Mouse (Mus musculus): Measurements from ENCODE around the gene Noa1.

The Noa1 gene

GRCm38 (mm10) chr5:77309924-77310772, at the start of gene Noa1, which contains the start of gene Polr2b:
Gene Noa1, minus strand, starts transcription at chr5:77310084.
Gene Polr2b, plus strand, starts transcription at chr5:77310147.
- peak; percentile 99 for DNase-seq (ENCODE audit: low spot score in 2 of 2)

- DNase-seq (ENCODE audit: low spot score in 2 of 2), result peak; percentile 43 to 54
Measured at GRCm38 (mm10) chr5:77358347-77358746, 48.5 kb upstream of the Noa1 start.

GRCm38 (mm10) chr5:77357405-77358149, 47.7 kb upstream of the Noa1 start:
- DNase-seq (ENCODE audit: low spot score in 2 of 2), result peak; percentile 71 to 72

- no peak for DNase-seq (ENCODE audit: low spot score in 2 of 2)
Measured at GRCm38 (mm10) chr5:77355307-77356265, 45.7 kb upstream of the Noa1 start.

GRCm38 (mm10) chr5:77354361-77354787, 44.5 kb upstream of the Noa1 start:
- peak; percentile 87 to 89 for DNase-seq (ENCODE audit: low spot score in 2 of 2)

- no peak for DNase-seq (ENCODE audit: low spot score in 2 of 2)
Measured at GRCm38 (mm10) chr5:77351691-77352090, 41.8 kb upstream of the Noa1 start.

GRCm38 (mm10) chr5:77349971-77350658, 40.2 kb upstream of the Noa1 start:
- DNase-seq (ENCODE audit: low spot score in 2 of 2), result no peak

GRCm38 (mm10) chr5:77348901-77349300, 39.0 kb upstream of the Noa1 start:
- DNase-seq (ENCODE audit: low spot score in 2 of 2), result no peak

GRCm38 (mm10) chr5:77340033-77340432, 30.1 kb upstream of the Noa1 start:
- DNase-seq (ENCODE audit: low spot score in 2 of 2), result no peak

- DNase-seq (ENCODE audit: low spot score in 2 of 2), result no peak
Measured at GRCm38 (mm10) chr5:77330154-77330553, 20.3 kb upstream of the Noa1 start.

GRCm38 (mm10) chr5:77324936-77325335, 15.1 kb upstream of the Noa1 start:
- no peak for DNase-seq (ENCODE audit: low spot score in 2 of 2)

GRCm38 (mm10) chr5:77314986-77315385, 5.1 kb upstream of the Noa1 start:
- DNase-seq (ENCODE audit: low spot score in 2 of 2), result no peak

GRCm38 (mm10) chr5:77314206-77314605, 4.3 kb upstream of the Noa1 start:
- no peak for DNase-seq (ENCODE audit: low spot score in 2 of 2)

- DNase-seq (ENCODE audit: low spot score in 2 of 2), result peak in 1 of 2 experiments; percentile 4
Measured at GRCm38 (mm10) chr5:77309051-77309906, 605 bp downstream of the Noa1 start.

- DNase-seq (ENCODE audit: low spot score in 2 of 2), result no peak
Measured at GRCm38 (mm10) chr5:77307821-77308553, 1.9 kb downstream of the Noa1 start.

GRCm38 (mm10) chr5:77301296-77301903, 8.5 kb downstream of the Noa1 start:
- no peak for DNase-seq (ENCODE audit: low spot score in 2 of 2)

GRCm38 (mm10) chr5:77299486-77299885, 10.4 kb downstream of the Noa1 start:
- DNase-seq (ENCODE audit: low spot score in 2 of 2), result no peak

GRCm38 (mm10) chr5:77292803-77293522, 16.9 kb downstream of the Noa1 start:
- DNase-seq (ENCODE audit: low spot score in 2 of 2), result no peak

Measured in urinary bladder, postnatal 36 days (tissue).